Mouse (Mus musculus) neural tube, embryonic 14.5 days (tissue): Measurements from ENCODE around the gene Fstl4. TPM values are rescaled to one million over a fixed set of nuclear protein-coding genes. Genes with fewer than 3 reads are reported as not detected.

ENCODE experiments used
- ATAC-seq: fragments of 200-750 bp; cut with Nextera tagmentation; 2 replicates; pipeline ENCODE4 v1.8.0; 2017; ENCODE audit warnings: low read depth, mild to moderate bottlenecking, moderate TSS enrichment, moderate library complexity
- H3K27ac ChIP-seq: fragments of 300-500 bp; sonication (generic); 2 replicates; pipeline ENCODE4 v1.5.1; 2014; ENCODE audit warnings: low read depth, mild to moderate bottlenecking, control low read depth, low read length, moderate library complexity, mixed read lengths
- H3K27me3 ChIP-seq: fragments of 300-500 bp; sonication (generic); 2 replicates; pipeline ENCODE4 v1.6.1; 2014; ENCODE audit warnings: low read length; ENCODE audit not compliant: control insufficient read depth, insufficient read depth
- H3K36me3 ChIP-seq: fragments of 300-500 bp; sonication (generic); 2 replicates; pipeline ENCODE4 v1.6.1; 2014; ENCODE audit warnings: low read length, mixed read lengths; ENCODE audit not compliant: control insufficient read depth, insufficient read depth
- H3K4me1 ChIP-seq: fragments of 300-500 bp; sonication (generic); 2 replicates; pipeline ENCODE4 v1.6.1; 2014; ENCODE audit warnings: low read length; ENCODE audit not compliant: control insufficient read depth, insufficient read depth
- H3K4me2 ChIP-seq: fragments of 300-500 bp; sonication (generic); 2 replicates; pipeline ENCODE4 v1.6.1; 2014; ENCODE audit warnings: mild to moderate bottlenecking, low read depth, low read length, control low read depth
- H3K4me3 ChIP-seq: fragments of 300-500 bp; sonication (generic); 2 replicates; pipeline ENCODE4 v1.5.1; 2014; ENCODE audit warnings: low read depth, low read length, control low read depth, mixed read lengths
- H3K9ac ChIP-seq: fragments of 300-500 bp; sonication (generic); replicated peaks from 2 replicates; pipeline ENCODE4 v1.6.1; 2014; ENCODE audit warnings: low read depth, mild to moderate bottlenecking, control low read depth, low read length, mixed read lengths
- H3K9me3 ChIP-seq: fragments of 300-500 bp; sonication (generic); 2 replicates; pipeline ENCODE4 v1.6.1; 2016; ENCODE audit warnings: low read length; ENCODE audit not compliant: control insufficient read depth
- WGBS: fragments of 180-500 bp; shearing (Covaris S2); extraction: QIAGEN DNeasy Blood & Tissue Kit; methylation state at CpG from one replicate; pipeline ENCODE4 v1.1.7; 2014; 5-methylcytosine and 5-hydroxymethylcytosine counted together
- polyA plus RNA-seq: library from polyadenylated mRNA; unstranded; fragments of >200 nt; fragmentation: Nextera tagmentation; extraction: Ambion mirVana; gene quantifications from 2 replicates; pipeline ENCODE4 v1.2.1, GENCODE M21; 2014

The Fstl4 gene
- polyA plus RNA-seq, 1 experiment from 2014 or later: 14.3 TPM

DNA sequence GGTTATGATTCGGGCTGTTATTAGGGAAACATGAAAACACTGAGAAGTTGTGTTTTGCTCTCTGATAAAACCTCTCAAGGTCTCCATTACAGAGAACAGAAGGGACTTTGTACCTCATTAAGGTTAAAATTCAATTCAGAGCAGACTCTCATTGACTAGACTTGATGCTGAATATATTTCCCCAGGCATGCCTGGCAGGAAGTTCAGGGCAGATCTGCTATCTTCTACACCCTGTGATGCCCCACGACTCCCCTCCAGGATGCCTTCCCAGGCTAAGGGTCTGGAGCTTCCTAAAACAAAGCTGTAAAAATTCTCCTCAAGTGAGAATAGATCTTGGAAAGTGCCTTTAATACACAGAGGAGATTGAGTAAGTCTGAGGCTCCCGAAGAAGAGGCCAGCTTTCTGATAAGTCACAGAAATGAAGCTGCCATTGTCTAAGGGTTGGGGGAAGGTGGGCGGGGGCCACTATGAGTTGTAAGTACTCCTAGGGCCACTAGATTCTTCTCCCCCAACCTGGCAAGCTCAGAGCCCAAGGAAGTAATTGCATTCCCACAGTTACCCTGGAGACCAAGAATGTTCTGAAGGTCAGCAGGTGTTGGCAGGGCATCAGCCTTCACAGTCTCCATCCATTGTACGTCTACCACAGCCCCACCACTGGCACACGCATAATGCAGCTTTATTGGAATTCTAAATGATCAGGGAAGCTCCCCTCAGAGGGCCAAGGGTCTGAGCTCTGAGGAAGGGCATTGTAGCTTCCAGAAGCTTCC, 345.4 kb downstream of the Fstl4 start:
- Histone ChIP-seq H3K4me3 (no peak overlapping the region), H3K9me3 (no peaks in the 10 kb centered on the region), H3K9ac (no peak overlapping the region), H3K4me1 (peaks cover 5% of the 10 kb centered on the region; the same call in 1 of the 2 replicates), H3K4me2 (no peak overlapping the region), H3K27me3 (no peaks in the 10 kb centered on the region), H3K27ac (no peak overlapping the region), H3K36me3 (no peaks in the 10 kb centered on the region)
- no peak for ATAC-seq
- 69% methylated on average over 6 of the region's 6 CpGs for WGBS

DNA sequence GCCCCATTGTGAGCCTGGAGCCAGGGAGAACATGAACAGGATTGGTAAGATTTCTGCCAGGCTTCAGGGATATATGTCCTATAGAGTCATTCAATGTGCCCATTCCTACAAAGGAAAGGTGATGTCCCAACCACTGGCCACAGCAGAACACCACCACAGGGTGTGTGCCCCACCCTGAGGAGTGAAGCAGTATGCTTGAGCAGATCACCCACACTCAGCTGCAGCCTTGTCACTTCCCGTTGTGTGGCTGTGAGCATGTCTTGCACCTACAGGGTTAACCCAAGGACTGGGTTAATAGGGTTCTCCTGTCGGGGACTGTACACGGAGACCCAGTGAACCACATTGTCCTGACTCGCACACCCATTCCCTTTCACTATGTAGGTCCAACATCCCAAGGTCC, 351.3 kb downstream of the Fstl4 start:
- Histone ChIP-seq H3K9me3 (no peaks in the 10 kb centered on the region), H3K27me3 (no peaks in the 10 kb centered on the region), H3K9ac (no peak overlapping the region), H3K27ac (no peak overlapping the region), H3K4me1 (no peaks in the 10 kb centered on the region; the same call in 1 of the 2 replicates), H3K36me3 (no peaks in the 10 kb centered on the region), H3K4me3 (no peak overlapping the region), H3K4me2 (no peak overlapping the region)
- ATAC-seq: no peak
- 76% methylated on average over 4 of the region's 4 CpGs for WGBS

DNA sequence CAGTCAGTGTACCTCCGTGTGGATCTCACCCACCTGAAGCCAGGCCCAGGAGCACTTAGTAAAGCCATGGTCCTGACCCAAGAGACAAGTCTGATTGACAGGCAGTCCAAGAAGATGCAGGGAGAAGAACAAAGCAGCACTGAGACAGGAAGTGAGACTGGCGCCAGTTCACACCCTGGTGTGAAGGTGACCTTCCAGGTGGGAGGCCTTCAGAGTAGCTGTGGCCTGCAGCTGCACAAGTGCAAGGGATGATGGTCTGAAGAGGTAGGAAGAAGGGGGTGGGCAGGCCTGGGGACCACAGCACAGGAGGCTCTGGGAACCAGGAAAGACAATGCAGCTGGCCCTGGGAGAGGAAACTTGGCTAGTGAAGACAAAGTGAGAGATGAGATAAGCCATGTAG, 351.9 kb downstream of the Fstl4 start:
- no peak overlapping the region for H3K27ac ChIP-seq
- H3K36me3 ChIP-seq: no peaks in the 10 kb centered on the region
- no peaks in the 10 kb centered on the region; the same call in 1 of the 2 replicates for H3K4me1 ChIP-seq
- no peaks in the 10 kb centered on the region for H3K27me3 ChIP-seq
- H3K4me3 ChIP-seq: no peak overlapping the region
- WGBS: 79% methylated on average over 2 of the region's 2 CpGs
- H3K9ac ChIP-seq: no peak overlapping the region
- ATAC-seq: no peak
- H3K9me3 ChIP-seq: no peaks in the 10 kb centered on the region
- no peak overlapping the region for H3K4me2 ChIP-seq

DNA sequence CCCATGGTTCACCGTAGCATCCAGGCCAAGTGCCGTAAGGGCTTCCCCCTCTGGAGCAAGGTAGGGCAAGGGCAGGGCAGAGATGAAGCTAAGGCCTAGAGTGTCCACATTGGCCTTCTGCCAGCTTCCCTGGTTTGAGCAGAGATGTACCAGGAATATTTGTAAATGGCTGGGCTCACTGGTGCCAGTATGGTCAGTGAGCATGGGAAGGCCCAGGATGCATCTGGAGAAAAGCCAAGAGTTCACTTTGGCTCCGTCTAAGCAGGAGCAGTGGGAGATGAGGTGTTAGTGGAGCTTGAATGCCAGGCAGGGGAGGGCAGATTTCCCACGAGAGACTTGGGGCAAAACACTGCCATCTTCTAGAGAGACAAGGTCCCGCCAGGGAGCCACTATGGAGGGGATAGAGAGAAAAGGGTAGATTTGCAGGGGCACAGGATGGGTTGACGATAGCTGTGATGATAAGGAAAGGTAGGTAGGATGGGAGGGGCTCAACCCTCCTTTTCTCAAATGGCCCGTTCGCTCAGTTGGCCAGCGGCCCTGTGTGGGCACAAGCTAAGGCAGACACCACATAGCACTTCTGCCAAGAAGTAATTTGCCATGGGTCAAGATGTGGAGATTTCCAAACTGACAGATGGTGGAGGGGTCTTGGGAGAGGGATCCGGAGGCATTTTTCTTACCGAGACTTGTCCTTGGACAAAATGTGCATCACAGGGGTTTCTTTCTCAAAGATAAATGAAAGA, 354.0 kb downstream of the Fstl4 start:
- no peak for ATAC-seq
- H3K4me1 ChIP-seq: no peaks in the 10 kb centered on the region
- H3K27me3 ChIP-seq: no peaks in the 10 kb centered on the region
- H3K9ac ChIP-seq: no peak overlapping the region
- H3K36me3 ChIP-seq: no peaks in the 10 kb centered on the region
- no peak overlapping the region for H3K4me3 ChIP-seq
- H3K9me3 ChIP-seq: no peaks in the 10 kb centered on the region
- no peak overlapping the region for H3K4me2 ChIP-seq
- 72% methylated on average over 11 of the region's 11 CpGs for WGBS
- no peak overlapping the region for H3K27ac ChIP-seq

DNA sequence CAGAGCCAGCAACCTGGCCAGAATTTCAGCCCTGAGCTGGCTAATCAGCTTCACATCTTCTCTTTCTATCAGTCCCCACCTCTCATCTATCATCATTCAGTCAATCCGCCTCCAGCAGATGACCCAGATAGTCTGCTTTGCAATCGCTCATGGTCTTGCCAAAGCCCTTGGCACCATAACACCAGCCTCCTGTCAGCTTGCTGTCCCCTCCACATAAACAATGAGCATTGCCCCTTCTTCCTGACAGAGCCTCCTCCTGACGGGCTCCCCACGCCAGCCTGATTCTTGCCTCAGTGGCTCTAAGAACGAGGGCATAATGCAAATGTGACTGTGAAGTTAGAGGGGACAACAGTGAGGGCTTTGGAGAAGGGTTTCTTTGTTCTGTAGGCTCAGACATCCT, 355.5 kb downstream of the Fstl4 start:
- Histone ChIP-seq H3K9me3 (no peaks in the 10 kb centered on the region), H3K9ac (no peak overlapping the region), H3K27me3 (no peaks in the 10 kb centered on the region), H3K27ac (no peak overlapping the region), H3K4me1 (no peaks in the 10 kb centered on the region), H3K36me3 (no peaks in the 10 kb centered on the region), H3K4me3 (no peak overlapping the region), H3K4me2 (no peak overlapping the region)
- 73% methylated on average over 5 of the region's 5 CpGs for whole genome bisulfite sequencing
- no peak for ATAC-seq

DNA sequence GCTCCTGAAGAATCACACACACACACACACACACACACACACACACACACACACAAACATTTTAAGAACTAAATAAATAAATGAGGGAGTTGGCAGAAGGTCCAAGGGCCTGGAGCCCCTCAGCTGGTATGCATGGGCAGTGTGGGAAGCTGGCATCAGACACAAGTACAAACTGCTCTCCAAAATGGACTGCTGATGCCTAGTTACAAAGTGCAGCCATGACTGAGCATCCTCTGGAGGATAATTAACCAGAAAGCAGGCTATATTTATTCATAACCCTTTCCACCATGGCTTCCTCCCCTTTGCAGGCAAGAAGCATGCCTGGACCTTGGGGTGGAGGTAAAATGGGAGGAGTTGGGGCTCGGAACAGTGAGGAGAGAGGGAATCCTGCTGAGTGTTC, 356.8 kb downstream of the Fstl4 start:
- Histone ChIP-seq H3K9me3 (no peaks in the 10 kb centered on the region), H3K4me3 (no peak overlapping the region), H3K4me2 (no peak overlapping the region), H3K4me1 (no peaks in the 10 kb centered on the region), H3K9ac (no peak overlapping the region), H3K36me3 (no peaks in the 10 kb centered on the region), H3K27me3 (no peaks in the 10 kb centered on the region), H3K27ac (no peak overlapping the region)
- no peak for ATAC-seq
- WGBS: 29% methylated on average over 1 of the region's 1 CpGs

DNA sequence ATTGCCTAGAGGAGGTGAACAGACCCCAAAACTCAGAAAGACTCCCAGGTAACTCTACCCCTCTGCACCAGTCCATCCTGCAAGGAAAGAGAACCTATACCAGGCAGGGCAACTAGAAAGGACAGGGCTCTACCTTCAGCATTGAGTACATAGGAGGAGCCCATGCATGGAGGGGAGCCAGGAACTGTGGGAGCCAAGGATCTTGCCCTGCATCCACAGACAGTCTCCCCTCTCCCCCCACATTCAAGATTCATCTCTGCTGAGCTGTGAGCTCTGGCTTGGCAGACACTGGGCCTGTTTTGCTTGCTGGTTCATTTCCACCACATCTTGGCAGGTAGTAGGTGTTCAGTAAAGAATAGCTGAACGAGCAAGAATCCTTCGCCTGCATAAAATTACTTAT, 360.4 kb downstream of the Fstl4 start:
- ATAC-seq: no peak
- no peaks in the 10 kb centered on the region for H3K4me1 ChIP-seq
- H3K4me2 ChIP-seq: no peak overlapping the region
- no peak overlapping the region for H3K4me3 ChIP-seq
- H3K36me3 ChIP-seq: no peaks in the 10 kb centered on the region
- no peaks in the 10 kb centered on the region for H3K27me3 ChIP-seq
- H3K27ac ChIP-seq: no peak overlapping the region
- WGBS: 78% methylated on average over 2 of the region's 2 CpGs
- no peak overlapping the region for H3K9ac ChIP-seq
- H3K9me3 ChIP-seq: no peaks in the 10 kb centered on the region

DNA sequence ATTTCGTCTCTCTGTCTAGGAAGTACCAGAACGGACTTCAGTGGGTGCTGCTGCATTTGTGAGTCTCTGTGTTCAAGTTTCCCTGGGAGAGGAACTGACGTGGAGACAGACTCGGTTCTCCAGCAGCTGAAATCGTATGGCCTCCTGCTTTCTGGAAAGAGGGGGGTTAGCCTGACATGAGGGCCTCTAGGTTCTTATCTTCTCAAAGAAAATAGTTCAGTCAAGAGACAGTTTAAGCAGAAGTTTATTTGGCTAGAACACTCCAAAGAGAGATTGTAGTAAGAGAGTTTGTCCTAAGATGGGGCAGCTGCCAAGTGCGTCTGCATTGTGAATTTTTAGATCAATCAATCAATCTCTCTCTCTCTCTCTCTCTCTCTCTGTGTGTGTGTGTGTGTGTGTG, 362.2 kb downstream of the Fstl4 start:
- H3K4me2 ChIP-seq: no peak overlapping the region
- no peaks in the 10 kb centered on the region for H3K4me1 ChIP-seq
- H3K9ac ChIP-seq: no peak overlapping the region
- H3K36me3 ChIP-seq: no peaks in the 10 kb centered on the region
- H3K9me3 ChIP-seq: no peaks in the 10 kb centered on the region
- no peak overlapping the region for H3K4me3 ChIP-seq
- peaks cover 2% of the 10 kb centered on the region; the same call in 1 of the 2 replicates for H3K27me3 ChIP-seq
- H3K27ac ChIP-seq: no peak overlapping the region
- ATAC-seq: no peak
- WGBS: 61% methylated on average over 6 of the region's 6 CpGs

DNA sequence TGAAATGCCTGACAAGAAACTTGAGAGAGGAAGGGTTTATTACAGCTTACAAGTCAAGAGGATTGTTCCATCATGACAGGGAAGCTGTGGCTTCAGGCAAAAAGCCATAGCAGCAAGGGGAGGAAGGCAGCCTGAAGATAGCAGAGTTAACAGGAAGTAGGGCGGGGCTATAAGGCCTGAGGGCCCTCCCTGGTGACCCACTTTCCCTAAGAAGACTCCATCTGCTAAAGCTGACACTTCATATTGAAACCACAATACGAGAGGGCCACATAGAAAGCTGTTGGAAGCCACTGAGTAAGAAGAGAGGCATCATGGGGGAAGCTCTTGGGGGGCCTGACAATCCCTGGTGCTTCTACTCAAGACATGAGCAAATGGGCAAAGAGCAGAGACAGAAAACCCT, 364.2 kb downstream of the Fstl4 start:
- Histone ChIP-seq H3K4me2 (no peak overlapping the region), H3K4me3 (no peak overlapping the region), H3K4me1 (no peaks in the 10 kb centered on the region), H3K36me3 (no peaks in the 10 kb centered on the region), H3K27me3 (peaks cover 2% of the 10 kb centered on the region; the same call in 1 of the 2 replicates), H3K9ac (no peak overlapping the region), H3K27ac (no peak overlapping the region), H3K9me3 (no peaks in the 10 kb centered on the region)
- no peak for ATAC-seq
- 67% methylated on average over 2 of the region's 2 CpGs for WGBS
